Mouse (Mus musculus): Measurements from ENCODE around the gene Nop16.

The Nop16 gene

DNA sequence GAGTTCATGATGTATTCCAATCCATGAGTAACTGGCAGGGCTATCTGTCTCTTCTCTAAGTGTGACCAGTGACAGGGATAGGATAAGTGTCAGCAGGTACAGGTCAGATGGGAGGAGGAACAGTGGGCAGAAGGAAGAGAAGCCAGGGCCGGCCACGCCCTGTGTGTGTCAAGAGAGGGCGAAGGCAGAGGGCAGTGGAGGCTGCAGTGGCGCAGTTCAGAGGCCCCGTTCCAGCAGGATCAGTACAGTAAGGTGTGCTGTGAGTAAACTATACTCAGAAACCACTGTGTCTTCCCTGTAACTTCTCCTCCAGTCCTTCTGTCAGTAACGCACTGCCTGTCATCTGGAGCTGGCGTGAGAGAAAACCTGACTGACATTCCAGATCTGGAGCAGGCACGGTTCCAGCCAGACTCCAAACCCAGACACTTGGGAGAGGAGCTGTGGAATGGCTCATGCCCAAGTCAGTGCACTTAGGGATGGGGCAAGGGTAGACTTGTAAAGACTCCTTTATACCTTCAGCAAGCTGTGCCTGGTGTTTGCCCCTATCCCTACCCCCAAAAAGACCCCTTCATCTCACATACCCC lies 6.3 kb upstream of the Nop16 start:
- DNase-seq, result no peak

DNA sequence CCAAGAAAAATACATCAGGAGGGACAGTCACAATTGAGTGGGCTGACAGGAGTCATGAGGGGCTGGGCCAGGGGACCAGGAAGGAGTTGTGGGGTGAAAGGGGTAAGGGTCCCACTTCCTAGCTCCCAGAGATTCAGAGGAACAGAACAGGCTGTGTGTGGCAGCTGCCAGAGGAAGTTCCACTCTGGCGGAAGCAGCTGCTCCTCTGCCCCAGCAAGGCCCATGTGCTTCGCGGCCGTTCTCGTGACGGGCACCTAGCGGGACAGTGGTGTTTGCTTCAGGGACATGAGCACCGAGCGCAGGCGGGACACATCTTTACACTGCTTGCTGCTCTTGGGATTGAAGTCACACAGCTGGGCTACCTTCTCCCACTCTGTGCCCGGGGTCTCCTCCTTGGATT lies 3.7 kb upstream of the Nop16 start:
- no peak for DNase-seq

- no peak for DNase-seq
Measured at GRCm38 (mm10) chr13:54591776-54592356, 2.0 kb upstream of the Nop16 start.

DNA sequence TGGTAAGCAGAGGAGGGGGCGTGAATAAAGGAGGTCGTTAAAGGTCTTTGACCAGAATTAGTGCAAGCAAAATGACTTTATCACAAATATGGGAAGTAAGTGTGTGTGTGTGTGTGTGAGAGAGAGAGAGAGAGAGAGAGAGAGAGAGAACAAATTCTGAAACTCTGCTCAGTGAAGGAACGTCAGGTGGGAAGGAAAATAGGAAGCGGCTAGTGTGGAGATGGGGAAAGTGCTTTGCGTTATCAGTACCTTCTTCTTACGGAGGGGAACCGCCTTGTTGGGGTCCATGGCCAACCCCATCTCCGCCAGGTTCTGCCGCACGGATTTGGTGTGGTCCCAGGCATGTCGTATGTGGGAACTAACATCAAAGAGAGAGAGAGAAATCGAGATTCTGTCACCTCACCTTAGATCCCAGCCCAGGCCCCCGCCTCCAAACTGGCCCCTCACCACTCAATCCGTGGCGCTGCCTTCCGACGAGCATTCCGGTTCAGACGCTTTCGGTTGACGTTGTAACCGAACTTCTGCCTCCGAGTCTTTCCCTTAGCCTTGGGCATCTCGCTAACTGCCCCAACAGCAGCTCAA lies 385 bp downstream of the Nop16 start:
- no peak for DNase-seq

- DNase-seq, result no peak
Measured at GRCm38 (mm10) chr13:54585831-54586230, 4.1 kb downstream of the Nop16 start.

DNA sequence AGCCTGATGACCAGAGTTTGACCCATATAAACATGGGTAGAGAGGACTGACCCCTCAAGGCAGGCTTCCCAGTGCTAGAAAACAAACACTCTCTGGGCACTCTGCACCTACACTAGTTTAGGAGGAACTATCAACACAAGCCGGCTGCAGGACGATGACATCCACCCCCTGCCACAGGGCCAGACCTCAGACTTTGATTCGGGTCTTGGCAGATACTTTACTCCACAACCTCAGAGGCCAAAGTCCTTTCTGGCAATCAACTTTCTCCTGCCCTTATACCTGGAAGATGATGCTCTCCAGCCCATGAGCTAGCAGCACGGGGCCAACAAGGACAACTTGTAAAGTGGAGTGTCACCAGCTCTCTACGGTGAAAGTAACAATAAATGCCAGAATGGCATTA lies 7.0 kb downstream of the Nop16 start:
- no peak for DNase-seq

DNA sequence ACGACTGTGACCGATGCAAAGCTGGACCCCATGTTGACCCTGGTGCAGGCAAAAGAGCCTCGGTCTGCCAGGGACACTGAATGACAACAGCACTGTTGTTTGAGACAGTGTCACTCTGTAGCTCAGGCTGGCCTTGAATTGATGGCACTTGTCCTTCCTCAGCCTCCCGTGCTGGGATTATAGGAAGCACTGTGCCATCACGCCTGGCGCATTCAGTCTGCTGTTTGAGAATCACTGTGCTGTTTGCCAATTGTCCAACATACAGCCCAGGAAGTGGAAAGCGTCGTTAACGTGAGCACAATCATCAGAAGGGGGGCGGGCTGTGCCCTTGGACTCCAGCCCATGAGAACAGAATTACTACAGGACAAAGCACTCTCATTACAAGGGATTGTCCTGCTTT lies 7.8 kb downstream of the Nop16 start:
- no peak for DNase-seq

DNA sequence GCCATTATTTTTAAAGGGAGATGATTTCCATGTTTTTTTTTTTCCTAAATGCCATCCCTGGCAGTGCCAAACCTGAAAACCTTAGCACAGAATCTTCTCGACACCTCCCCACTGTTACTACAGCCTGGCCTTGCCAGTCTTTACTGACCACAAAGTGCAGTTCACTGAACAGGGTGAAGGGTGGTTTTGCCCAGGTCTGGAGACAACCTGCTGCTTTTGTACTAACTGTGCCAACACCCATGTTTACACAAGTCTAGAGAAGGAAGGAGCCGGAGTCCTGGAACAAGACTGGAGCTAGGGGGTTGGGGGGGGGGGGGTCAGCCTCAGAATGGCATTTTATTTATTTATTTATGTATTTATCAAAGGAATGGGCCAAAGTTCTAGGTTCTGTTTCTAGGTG lies 8.5 kb downstream of the Nop16 start:
- no peak for DNase-seq

DNA sequence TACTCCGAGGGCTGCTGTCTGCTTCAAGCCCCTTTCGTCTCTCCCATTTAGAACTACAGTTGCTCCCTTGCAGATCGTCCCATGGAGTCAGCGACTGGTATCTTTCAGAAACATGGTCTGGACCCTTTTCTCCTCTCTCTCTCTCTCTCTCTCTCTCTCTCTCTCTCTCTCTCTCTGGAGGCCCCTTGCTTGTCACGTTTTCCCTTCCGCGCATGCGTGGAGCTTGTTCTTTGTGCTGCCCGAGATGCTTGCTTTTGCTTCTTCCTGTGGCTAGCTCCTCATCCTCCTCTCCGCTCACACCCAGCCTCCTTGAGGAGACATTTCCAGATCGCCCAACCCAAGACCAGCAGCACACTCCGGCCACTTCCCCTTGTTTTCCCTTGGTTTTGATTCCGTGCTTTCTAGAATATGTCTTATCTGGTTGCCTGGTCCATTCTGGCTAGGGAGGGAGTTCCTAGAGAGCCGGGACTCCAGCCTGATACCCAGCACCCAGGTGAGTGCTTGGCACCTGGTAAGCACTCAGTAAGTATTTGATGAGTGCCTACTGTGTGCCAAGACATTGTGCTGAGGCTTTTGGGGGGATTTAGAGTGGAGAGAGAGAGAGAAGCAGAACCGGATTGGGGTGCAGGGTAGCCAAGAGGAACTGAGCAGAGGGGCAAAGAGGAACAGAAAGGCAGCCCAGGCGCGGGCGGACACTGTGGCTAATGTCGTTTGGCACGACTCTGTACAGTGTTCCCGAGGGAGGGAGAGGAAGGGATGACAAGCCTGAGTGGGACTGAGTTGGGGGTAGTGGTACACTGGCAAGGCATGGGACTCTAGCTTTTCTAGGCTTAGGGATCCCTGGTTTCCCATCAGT lies 12.0 kb downstream of the Nop16 start:
- no peak for DNase-seq

- no peak for DNase-seq
Measured at GRCm38 (mm10) chr13:54575489-54575888, 14.4 kb downstream of the Nop16 start.

DNA sequence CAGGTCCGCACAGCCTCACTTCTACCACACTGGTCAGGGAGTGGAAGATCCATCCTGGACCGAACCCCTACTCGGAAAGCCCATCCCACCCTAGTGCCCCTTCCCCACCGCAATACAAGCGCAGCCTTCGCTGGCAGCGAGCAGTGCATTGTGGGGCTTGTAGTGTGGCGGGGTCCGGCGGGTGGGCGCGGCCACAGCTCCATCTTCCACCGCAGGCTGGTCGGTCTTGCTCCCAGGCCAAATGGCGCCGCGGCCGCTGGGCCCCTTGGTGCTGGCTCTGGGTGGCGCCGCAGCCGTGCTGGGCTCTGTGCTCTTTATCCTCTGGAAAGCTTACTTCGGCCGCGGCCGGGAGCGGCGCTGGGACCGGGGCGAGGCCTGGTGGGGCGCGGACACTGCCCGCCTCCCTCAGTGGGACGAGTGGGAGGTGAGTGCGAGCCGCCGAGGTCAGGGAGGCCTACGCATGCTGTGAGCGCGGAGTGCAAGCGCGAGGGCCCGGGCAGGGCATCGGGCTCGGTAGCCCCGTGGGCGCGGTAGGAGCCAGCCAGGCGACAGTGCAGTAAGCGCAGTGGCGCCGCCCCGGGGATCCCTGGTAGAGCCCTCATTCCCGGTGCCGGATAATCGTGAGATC lies 14.9 kb downstream of the Nop16 start, which contains the start of gene Arl10:
Gene Arl10, plus strand, starts transcription at position 162 of the 628 bp plus-strand sequence.
- peak; percentile 63 for DNase-seq

DNA sequence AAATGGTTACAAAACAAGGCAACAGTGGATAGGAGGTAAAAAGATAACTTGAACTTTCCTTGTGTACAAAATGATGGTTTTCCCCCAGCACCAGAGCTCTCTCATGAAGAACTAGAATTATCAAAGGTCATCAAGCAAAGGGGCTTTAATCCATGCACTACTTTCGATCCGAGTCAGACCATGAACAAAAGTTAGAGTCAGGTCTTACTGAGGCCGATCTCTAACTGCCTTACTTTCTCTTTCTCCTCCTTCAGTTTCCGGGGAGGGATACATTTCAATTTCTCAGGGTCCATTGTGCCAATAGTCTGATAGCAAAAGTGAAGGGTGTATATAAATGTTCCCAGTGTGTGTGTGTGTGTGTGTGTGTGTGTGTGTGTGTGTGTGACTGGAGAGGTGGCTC lies 17.3 kb downstream of the Nop16 start:
- DNase-seq, result no peak

DNA sequence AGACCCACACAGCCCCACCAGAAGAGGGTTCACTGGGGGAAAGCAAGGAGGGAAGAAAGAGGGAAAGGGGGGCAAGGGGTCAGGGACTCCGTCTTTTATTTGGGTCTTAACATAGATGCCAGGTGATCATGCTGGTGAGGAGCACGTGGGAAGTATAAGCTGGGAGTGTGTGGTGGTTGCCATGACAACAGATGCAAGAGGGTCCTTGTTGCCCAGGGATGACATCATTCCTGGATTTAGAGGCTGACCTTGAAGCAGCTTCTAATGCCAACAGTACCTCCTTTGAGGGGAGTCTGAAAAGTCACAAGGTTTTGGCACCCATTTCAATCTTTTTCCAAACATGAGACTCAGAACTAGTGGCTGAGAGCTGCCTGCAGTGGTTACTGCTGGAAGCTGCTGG lies 18.3 kb downstream of the Nop16 start:
- DNase-seq, result no peak

- no peak for DNase-seq
Measured at GRCm38 (mm10) chr13:54570736-54571135, 19.2 kb downstream of the Nop16 start.

GRCm38 (mm10) chr13:54569282-54569681 lies 20.6 kb downstream of the Nop16 start:
- DNase-seq, result no peak

DNA sequence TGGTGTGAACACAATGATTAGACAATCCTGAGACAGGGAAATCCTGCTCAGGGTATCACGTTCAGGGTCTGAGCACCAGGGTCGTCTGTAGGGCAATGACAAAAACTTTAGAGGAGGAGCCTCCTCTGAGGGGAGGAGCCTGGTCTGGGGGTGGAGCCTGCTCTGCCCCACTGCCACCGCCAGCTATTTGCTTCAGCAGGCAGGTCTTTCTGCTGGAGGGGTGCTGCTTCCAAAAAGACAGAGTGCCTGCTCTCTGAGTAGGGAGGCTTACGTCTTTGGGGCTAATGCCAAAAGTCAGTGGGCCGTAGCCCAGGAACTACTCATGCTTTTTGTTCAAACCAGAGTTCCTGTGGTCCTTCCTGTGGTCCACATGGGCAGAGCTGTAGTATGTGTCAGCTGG lies 21.5 kb downstream of the Nop16 start:
- DNase-seq, result no peak

GRCm38 (mm10) chr13:54565594-54566345 lies 24.1 kb downstream of the Nop16 start:
- peak; percentile 61 for DNase-seq

DNA sequence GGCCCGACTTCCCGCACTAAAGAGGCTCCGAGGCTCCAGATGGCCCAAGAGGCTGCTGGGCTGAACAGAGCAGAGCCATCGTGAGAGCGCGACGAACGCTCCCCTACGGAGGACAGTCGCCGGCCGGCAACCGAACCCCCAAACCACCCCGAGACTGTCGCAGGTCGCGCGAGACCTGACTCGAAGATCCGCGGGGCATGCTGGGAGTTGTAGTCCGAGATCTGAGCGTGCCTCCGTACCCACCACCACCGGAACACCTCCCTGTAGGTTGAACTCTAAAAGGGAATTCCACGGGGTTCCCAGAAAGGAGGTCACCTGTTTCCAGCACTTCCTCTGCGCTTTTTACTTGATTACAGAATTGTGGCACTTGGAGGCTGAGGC lies 24.7 kb downstream of the Nop16 start, which contains the start of gene 4833439L19Rik:
Gene 4833439L19Rik, minus strand, starts transcription at position 235 of the 381 bp plus-strand sequence.
- DNase-seq, result peak; percentile 91

- no peak for DNase-seq
Measured at GRCm38 (mm10) chr13:54564232-54565200, 25.4 kb downstream of the Nop16 start.

DNA sequence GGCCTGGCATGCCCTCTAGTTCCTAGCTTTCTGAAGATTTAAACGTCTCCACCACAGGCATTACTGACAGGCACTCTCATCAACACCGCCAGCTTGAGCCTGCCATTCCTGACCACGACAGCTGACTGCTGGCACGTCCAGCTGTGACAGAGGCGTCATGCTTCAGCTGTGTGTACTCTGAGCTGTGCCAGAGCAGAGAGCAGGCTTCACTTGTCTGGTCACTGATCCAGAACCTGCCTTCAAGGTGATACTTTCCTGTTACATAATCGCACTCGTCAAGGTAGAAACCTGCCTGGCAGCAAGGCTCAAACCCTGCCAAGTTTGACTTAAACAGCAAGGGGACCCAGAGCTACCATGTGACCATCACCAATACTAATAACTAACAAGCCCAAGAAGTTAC lies 27.3 kb downstream of the Nop16 start:
- no peak for DNase-seq

- no peak for DNase-seq
Measured at GRCm38 (mm10) chr13:54560608-54561007, 29.3 kb downstream of the Nop16 start.
